Mouse (Mus musculus) left cerebral cortex, adult 11 months (tissue): ENCODE data around the gene Zbtb8a.
"Not testable (repeated sequence)": the region's sequence is repeated elsewhere in the genome, so short reads cannot be mapped to it uniquely, and the experiment has no call there.

Source experiments
- DNase-seq: peaks from one replicate; pipeline ENCODE4 v3.0.0; 2022; ENCODE audit warnings: low spot score

Gene Zbtb8a

GRCm38 (mm10) chr4:129377601-129378390 lies at the start of gene Zbtb8a:
Zbtb8a (minus strand) TSS chr4:129378116.
- DNase-seq: peak; percentile 12

- DNase-seq: no peak
These were observed 40.4 kb upstream of the Zbtb8a start for GRCm38 (mm10) chr4:129418321-129418720.

- DNase-seq: no peak
These were observed 38.6 kb upstream of the Zbtb8a start for GRCm38 (mm10) chr4:129416478-129416877.

- DNase-seq: no peak
These were observed 38.0 kb upstream of the Zbtb8a start for GRCm38 (mm10) chr4:129415892-129416291.

- no peak for DNase-seq
These were observed 33.1 kb upstream of the Zbtb8a start for GRCm38 (mm10) chr4:129410991-129411390.

GRCm38 (mm10) chr4:129410532-129410931 lies 32.6 kb upstream of the Zbtb8a start:
- DNase-seq: not testable (repeated sequence)

- DNase-seq: peak; percentile 9
These were observed 28.5 kb upstream of the Zbtb8a start for GRCm38 (mm10) chr4:129406447-129406846.

- no peak for DNase-seq
These were observed 21.9 kb upstream of the Zbtb8a start for GRCm38 (mm10) chr4:129399813-129400212.

GRCm38 (mm10) chr4:129396960-129397359 lies 19.0 kb upstream of the Zbtb8a start:
- no peak for DNase-seq

GRCm38 (mm10) chr4:129394089-129394870 lies 16.4 kb upstream of the Zbtb8a start:
- DNase-seq: no peak

GRCm38 (mm10) chr4:129390936-129391557 lies 13.1 kb upstream of the Zbtb8a start:
- no peak for DNase-seq

- DNase-seq: no peak
These were observed 12.4 kb upstream of the Zbtb8a start for GRCm38 (mm10) chr4:129390216-129390743.

GRCm38 (mm10) chr4:129388404-129388803 lies 10.5 kb upstream of the Zbtb8a start:
- no peak for DNase-seq

GRCm38 (mm10) chr4:129386989-129387388 lies 9.1 kb upstream of the Zbtb8a start:
- no peak for DNase-seq

- no peak for DNase-seq
These were observed 8.5 kb upstream of the Zbtb8a start for GRCm38 (mm10) chr4:129386269-129386946.

- no peak for DNase-seq
These were observed 7.8 kb upstream of the Zbtb8a start for GRCm38 (mm10) chr4:129385685-129386084.

GRCm38 (mm10) chr4:129384440-129384839 lies 6.5 kb upstream of the Zbtb8a start:
- DNase-seq: no peak

GRCm38 (mm10) chr4:129383586-129383985 lies 5.7 kb upstream of the Zbtb8a start:
- no peak for DNase-seq

GRCm38 (mm10) chr4:129382488-129382887 lies 4.6 kb upstream of the Zbtb8a start:
- DNase-seq: no peak

GRCm38 (mm10) chr4:129382029-129382428 lies 4.1 kb upstream of the Zbtb8a start:
- DNase-seq: no peak

- DNase-seq: no peak
These were observed 3.2 kb upstream of the Zbtb8a start for GRCm38 (mm10) chr4:129381148-129381547.

- no peak for DNase-seq
These were observed 1.9 kb upstream of the Zbtb8a start for GRCm38 (mm10) chr4:129379805-129380204.
